Mouse (Mus musculus): ENCODE measurements around the gene Elovl1. TPM values are rescaled to one million over a fixed set of nuclear protein-coding genes. Genes with fewer than 3 reads are reported as not detected.
A peak's percentile ranks its signal among the peaks of the same experiment; 100 is the strongest.

The Elovl1 gene
- polyA plus RNA-seq (2012; ENCODE audit: insufficient read depth, insufficient read length, missing spikeins) = 9.4 and 10.7 TPM in 2 replicates

DNA sequence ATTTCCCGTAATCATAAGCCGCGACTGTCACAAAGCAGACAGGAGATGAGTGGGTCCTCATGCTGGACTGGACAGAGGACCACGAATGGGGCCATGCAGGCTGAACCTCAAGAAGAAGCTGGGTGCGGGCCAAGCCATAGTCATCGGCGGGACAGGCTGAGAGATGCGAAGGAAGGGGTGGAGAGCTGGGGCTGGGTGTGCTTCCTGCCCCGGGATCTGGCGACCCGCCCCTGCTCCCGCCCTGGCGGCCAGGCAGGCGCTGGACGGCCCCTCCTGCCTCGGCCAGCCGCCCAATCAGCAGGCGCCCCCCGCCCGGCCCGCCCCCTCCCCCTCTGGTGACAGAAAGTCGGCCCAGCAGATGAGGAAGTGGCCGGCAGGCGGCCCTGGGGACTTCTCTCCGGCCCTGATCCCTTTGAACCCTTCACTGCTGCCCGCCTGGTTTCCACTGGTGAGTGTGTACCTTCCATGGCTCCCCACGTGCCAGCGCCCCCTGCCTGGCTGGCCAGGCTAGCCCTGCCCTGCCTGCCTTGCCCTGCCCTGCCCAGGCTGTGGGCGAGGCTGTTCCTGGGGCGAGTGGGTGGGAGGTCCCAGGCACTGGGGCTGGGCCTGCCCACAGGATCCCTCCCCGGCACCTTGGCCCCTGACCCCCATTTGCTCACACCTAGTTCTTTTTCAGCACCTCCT lies at the start of gene Elovl1:
TSS of gene Elovl1 (plus strand) at position 326 of the 684 bp plus-strand sequence.
- peak within 1 kb of the TSS; percentile 89 for H3K4me3 ChIP-seq (ENCODE audit: insufficient read depth, low read depth, low read length)
- peak within 1 kb of the TSS; percentile 96 for H3K27ac ChIP-seq (replicated peaks; ENCODE audit: low read depth, low read length)
- H3K4me1 ChIP-seq (ENCODE audit: control insufficient read depth, insufficient read depth, insufficient read length, low read length) = peaks cover 7% of the 10 kb centered on the region; the same call in 1 of the 2 replicates

DNA sequence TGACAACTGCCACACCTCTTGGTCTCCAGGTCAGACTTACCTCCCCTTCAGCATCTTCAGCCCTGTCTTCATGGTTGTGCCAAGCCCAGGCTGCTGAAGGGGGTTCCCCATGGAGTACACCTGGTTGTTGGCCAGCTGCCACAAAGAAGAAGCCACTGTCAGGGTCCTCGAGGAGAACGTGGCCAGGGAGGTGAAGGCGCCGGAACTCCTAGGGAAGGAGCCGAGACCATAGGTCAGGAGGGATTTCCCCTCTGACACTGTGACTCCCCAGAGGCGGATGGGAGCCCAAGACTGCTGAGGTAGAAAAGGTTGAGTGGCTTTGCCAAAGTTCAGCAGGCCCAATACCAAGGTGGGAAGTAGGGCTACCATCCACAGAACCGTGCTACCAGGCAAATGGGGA lies 44.6 kb upstream of the Elovl1 start:
- Histone ChIP-seq H3K4me1 (ENCODE audit: control insufficient read depth, insufficient read depth, insufficient read length, low read length) (no peaks in the 10 kb centered on the region), H3K4me3 (ENCODE audit: insufficient read depth, low read depth, low read length) (no peak overlapping the region)

DNA sequence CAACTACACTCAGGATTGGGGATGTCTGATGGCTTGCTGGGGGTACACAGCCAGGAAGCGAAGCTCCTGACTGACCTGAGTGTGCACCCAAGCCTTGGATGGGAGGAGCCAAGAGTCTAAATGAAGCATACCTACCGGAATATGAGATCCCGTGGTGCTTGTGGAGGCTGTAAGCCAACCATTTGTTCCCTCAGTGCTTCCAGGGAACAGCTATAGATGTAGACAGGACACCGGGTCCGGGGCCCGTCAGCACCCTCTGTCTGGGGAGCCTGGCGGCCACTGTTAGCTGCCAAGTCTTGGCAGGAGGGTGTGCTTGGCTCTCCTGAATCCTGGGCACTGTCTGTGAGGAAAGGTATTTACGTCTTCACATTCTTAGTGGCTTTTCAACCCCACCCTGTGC lies 40.6 kb upstream of the Elovl1 start:
- no peak overlapping the region for H3K27ac ChIP-seq (replicated peaks; ENCODE audit: low read depth, low read length)
- no peaks in the 10 kb centered on the region for H3K4me1 ChIP-seq (ENCODE audit: control insufficient read depth, insufficient read depth, insufficient read length, low read length)
- no peak overlapping the region for H3K4me3 ChIP-seq (ENCODE audit: insufficient read depth, low read depth, low read length)

More for the DNA sequence above, 44.6 kb upstream of the Elovl1 start:
- no peak overlapping the region for H3K27ac ChIP-seq (replicated peaks; ENCODE audit: low read depth, low read length)

DNA sequence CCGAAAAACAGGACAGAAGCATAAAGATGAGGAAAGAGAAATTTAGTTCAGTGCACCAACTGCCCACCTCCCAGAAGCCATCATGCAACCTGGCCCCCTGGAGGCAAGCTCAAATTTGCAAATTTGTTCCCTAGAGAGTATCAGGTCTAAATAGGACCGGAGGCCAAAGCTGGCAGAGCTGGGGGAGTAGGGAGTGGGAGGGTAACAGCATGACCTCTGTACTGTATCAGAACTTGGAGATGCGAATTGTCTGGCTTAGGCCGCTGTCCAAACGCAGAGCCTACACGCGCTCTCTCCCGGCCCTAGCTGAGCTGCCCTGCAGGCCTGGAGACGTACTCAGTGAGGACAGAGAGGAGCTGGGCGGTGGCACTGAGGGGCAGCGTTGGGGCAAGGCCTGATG lies 37.7 kb upstream of the Elovl1 start:
- Histone ChIP-seq H3K4me1 (ENCODE audit: control insufficient read depth, insufficient read depth, insufficient read length, low read length) (no peaks in the 10 kb centered on the region), H3K4me3 (ENCODE audit: insufficient read depth, low read depth, low read length) (no peak overlapping the region), H3K27ac (replicated peaks; ENCODE audit: low read depth, low read length) (no peak overlapping the region)

DNA sequence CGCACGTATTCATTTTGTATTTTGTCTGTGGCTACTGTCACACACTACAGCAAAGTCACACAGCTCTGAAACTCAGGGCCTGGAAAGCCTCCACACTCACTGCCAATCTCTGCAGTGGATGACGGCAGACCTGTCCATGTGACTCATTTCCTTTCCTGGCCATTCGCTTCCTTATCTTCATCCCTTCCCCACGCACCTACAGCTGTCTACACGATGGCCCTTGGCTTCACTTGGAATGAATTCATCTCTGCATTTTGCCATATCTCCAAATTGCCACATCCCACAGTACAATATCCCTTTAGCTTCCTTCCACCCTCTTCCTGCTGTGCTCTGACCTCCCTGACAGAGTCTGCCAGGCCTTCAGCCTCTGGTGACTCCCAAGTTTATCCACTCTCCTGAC lies 33.4 kb upstream of the Elovl1 start:
- Histone ChIP-seq H3K27ac (replicated peaks; ENCODE audit: low read depth, low read length) (no peak overlapping the region), H3K4me1 (ENCODE audit: control insufficient read depth, insufficient read depth, insufficient read length, low read length) (no peaks in the 10 kb centered on the region), H3K4me3 (ENCODE audit: insufficient read depth, low read depth, low read length) (no peak overlapping the region)

DNA sequence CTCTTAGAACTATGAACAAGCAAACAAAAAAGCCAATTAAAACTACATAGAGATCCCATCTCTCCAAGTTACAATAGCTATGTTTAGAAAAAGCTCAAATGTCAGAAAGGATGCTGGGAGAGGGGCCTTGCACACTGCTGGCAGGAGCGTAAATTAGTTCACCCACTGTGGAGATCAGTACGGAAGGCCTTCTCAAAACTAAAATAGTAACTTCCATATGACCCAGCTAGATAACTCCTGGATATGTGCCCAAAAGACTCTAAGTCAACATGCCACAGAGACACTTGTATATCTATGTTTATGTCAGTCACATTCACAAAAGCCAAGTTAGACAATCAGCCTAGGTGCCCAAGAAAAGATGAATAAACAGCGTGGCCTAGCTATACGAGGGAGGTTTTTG lies 32.6 kb upstream of the Elovl1 start:
- no peak overlapping the region for H3K27ac ChIP-seq (replicated peaks; ENCODE audit: low read depth, low read length)

DNA sequence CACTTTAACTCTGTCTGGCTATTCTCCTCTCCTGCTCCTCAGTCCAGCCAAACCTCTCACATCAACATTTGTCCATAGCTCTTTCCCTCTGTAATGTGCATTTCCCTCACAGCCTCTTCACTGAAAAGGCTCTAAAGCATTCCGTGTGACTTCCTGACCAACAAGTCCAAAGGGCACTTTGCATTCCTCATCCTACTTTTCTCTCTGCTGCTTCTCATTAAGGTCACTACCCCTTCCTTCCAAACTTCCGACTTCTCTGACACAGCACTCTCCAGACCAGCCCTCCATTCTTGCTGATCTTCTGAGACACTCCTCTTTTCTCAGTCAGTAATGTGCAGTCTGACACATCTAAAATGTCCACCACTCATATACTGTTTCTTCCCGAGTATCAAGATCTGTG lies 31.5 kb upstream of the Elovl1 start:
- H3K27ac ChIP-seq (replicated peaks; ENCODE audit: low read depth, low read length) = no peak overlapping the region
- H3K4me1 ChIP-seq (ENCODE audit: control insufficient read depth, insufficient read depth, insufficient read length, low read length) = no peaks in the 10 kb centered on the region
- no peak overlapping the region for H3K4me3 ChIP-seq (ENCODE audit: insufficient read depth, low read depth, low read length)

More for the DNA sequence above, 32.6 kb upstream of the Elovl1 start:
- Histone ChIP-seq H3K4me1 (ENCODE audit: control insufficient read depth, insufficient read depth, insufficient read length, low read length) (no peaks in the 10 kb centered on the region), H3K4me3 (ENCODE audit: insufficient read depth, low read depth, low read length) (no peak overlapping the region)

DNA sequence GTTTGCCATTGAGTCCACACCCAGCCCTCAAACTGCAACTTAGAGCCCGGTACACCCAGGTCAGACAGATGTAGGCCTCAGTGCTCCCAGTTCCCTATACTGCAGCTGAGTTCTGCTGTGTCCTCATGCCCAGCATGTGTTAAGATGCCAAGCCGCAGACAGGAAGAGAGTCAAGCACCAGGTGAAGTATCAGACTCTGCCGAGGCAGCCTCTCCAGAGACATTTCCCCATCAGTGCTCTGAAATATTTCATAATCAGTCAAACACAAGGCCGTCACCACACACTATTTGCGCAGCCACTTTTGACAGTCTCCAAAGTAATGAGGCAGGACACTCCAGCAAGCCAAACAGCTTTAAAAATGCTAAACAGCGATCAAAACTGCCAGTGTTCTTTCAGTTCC lies 29.5 kb upstream of the Elovl1 start:
- no peaks in the 10 kb centered on the region for H3K4me1 ChIP-seq (ENCODE audit: control insufficient read depth, insufficient read depth, insufficient read length, low read length)
- H3K4me3 ChIP-seq (ENCODE audit: insufficient read depth, low read depth, low read length) = no peak overlapping the region
- no peak overlapping the region for H3K27ac ChIP-seq (replicated peaks; ENCODE audit: low read depth, low read length)

DNA sequence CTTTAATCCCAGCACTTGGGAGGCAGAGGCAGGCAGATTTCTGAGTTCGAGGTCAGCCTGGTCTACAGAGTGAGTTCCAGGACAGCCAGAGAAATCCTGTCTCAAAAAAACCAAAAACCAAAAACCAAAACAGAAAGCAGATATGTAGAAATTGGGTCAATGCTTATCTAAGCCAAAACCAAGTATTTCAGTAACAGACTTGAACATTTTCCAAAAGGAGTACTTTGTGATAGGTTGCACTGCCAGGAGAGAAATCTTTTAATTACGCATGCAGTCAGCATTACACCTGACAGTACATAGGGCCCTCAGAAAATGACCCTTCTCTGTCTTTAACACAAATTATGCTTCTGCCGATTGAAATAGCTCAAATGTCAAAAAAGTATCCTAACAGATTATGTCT lies 26.5 kb upstream of the Elovl1 start:
- Histone ChIP-seq H3K4me1 (ENCODE audit: control insufficient read depth, insufficient read depth, insufficient read length, low read length) (no peaks in the 10 kb centered on the region), H3K4me3 (ENCODE audit: insufficient read depth, low read depth, low read length) (no peak overlapping the region), H3K27ac (replicated peaks; ENCODE audit: low read depth, low read length) (no peak overlapping the region)

DNA sequence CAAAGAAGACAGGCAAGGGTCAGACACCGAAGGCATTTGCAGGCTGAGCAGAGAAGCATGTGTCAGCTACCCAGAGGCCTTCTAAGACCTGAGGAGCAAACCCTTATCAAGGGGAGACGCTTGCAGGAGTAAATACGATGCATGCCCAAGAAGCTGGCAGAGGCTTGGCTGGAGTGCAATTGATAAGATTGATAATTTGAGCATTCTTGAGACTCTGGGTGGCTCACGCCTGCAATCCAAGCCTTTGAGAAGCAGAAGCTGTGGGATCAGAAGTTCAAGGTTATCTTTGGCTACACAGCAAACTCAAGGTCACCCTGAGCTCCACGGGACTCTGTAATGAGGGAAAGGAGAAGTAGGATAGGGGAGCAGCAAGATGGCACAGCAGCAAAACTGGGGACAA lies 26.0 kb upstream of the Elovl1 start:
- no peak overlapping the region for H3K27ac ChIP-seq (replicated peaks; ENCODE audit: low read depth, low read length)
- H3K4me3 ChIP-seq (ENCODE audit: insufficient read depth, low read depth, low read length) = no peak overlapping the region

DNA sequence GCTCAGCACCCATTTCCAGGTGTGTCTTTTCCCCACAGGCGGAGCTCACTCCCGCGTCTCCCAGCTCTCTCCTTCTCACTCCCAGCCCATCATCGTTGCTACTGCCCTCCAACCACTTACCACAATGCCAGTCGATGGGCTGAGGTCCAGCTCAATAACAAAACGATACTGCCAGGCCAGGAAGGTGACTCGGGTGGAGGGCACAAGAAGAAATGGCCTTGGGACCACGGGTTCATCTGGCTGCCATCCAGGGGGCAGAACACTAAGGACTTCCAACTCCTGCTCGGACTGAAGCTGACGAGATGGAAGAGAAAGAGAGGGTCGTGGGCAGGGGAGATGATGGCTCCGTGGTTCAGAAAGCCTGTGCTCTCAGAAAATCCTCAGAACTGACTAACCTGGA lies 25.2 kb upstream of the Elovl1 start:
- Histone ChIP-seq H3K4me1 (ENCODE audit: control insufficient read depth, insufficient read depth, insufficient read length, low read length) (no peaks in the 10 kb centered on the region), H3K27ac (replicated peaks; ENCODE audit: low read depth, low read length) (no peak overlapping the region), H3K4me3 (ENCODE audit: insufficient read depth, low read depth, low read length) (no peak overlapping the region)

More for the DNA sequence above, 26.0 kb upstream of the Elovl1 start:
- no peaks in the 10 kb centered on the region for H3K4me1 ChIP-seq (ENCODE audit: control insufficient read depth, insufficient read depth, insufficient read length, low read length)

DNA sequence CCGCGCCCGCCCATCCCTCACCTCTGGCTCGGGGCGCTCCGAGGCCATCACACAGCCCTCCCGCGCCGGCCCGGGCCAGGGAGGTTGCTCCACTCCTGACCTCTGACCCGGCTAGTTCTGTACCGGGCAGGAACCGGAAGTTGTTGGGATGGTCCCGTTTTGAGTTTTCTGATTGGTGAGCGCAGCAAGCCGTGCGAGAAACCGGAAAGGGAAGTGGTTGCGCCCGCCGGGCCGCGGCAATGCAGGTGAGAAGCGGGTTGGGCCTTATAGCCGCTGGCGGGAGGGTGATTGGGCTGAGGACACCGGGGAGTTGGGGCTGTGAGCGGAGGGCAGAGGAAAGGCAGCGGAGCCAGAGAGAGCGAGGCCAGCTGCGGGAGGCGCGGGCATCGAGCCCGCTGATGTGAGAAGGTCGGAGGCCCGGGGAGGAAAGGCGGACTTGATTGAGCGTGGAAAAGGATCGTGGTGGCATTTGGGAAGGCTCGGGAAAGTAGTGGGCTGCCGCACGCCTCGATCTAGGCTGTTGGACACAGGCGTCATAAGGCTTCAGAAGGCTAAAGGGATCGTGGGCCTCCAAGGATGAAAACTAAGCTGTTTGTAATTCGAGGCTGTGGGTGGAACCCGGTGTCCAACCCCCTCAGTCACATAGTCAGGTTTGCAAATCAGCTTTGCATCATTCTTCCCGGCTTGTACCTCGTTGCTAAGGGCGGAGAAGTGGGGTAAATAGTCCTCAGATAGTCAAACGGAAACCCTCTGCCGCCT lies 18.6 kb upstream of the Elovl1 start, which contains the start of the genes Szt2 and Med8:
TSS of gene Szt2 (minus strand) at position 132 of the 759 bp plus-strand sequence.
TSS of gene Med8 (plus strand) at position 196 of the 759 bp plus-strand sequence.
- Histone ChIP-seq H3K4me3 (ENCODE audit: insufficient read depth, low read depth, low read length) (peak within 1 kb of the TSS; percentile 95), H3K27ac (replicated peaks; ENCODE audit: low read depth, low read length) (peak within 1 kb of the TSS; percentile 74), H3K4me1 (ENCODE audit: control insufficient read depth, insufficient read depth, insufficient read length, low read length) (peaks cover 9% of the 10 kb centered on the region; the same call in 1 of the 2 replicates)

DNA sequence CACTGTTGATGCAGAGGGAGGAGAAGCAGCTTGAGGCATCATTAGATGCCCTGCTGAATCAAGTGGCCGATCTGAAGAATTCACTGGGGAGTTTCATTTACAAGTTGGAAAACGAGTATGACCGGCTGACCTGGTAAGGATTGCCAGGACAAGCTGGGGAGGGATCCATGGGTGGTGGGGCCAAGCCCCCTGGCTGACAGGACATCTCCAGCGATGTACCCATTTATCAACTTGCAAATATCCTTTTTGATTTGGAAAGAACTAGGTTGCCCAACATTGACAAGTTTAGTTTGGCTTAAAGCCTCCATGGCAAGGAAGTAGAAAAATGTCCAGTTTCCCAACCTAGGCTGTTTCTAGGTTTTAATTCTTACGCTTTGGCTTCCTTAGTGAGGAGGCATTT lies 17.0 kb upstream of the Elovl1 start:
- peak overlapping the region; percentile 6; the same call in 1 of the 2 replicates for H3K4me3 ChIP-seq (ENCODE audit: insufficient read depth, low read depth, low read length)
- H3K4me1 ChIP-seq (ENCODE audit: control insufficient read depth, insufficient read depth, insufficient read length, low read length) = peaks cover 9% of the 10 kb centered on the region; the same call in 1 of the 2 replicates

DNA sequence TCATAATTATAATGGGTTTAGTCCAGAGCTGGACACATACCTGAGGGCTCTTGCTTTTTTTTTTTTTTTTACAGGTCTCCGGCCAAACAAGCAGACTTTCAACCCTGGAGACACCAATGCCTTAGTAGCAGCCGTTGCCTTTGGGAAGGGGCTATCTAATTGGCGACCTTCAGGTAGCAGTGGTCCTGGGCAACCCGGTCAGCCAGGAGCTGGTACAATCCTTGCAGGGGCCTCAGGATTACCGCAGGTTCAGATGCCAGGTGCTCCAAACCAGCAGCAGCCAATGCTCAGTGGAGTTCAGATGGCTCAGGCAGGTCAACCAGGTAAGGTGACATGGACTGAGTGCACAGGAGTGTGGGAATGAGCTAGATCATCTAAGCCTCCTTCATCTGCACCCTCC lies 14.3 kb upstream of the Elovl1 start:
- Histone ChIP-seq H3K4me1 (ENCODE audit: control insufficient read depth, insufficient read depth, insufficient read length, low read length) (peaks cover 6% of the 10 kb centered on the region; the same call in 1 of the 2 replicates), H3K4me3 (ENCODE audit: insufficient read depth, low read depth, low read length) (no peak overlapping the region), H3K27ac (replicated peaks; ENCODE audit: low read depth, low read length) (no peak overlapping the region)

More for the DNA sequence above, 17.0 kb upstream of the Elovl1 start:
- H3K27ac ChIP-seq (replicated peaks; ENCODE audit: low read depth, low read length) = no peak overlapping the region

DNA sequence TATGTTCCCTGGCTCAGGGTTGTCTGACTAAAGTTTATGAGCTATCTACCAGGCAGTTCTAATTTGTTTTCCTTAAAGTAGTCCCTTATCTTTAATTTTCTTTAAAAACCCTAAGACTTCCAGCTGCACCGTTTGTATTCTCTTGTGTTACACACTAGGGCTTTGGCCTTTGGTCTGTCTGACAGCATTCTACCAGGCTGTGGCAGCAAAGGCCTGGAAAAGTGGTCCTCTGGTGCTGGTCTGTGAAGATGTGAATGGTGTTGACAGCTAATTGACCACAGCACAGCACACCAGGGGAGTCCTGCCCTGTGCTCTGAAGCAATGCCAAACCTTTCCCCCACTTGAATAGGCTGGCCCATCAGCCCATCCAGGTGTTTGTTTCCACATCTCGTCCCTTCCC lies 12.1 kb upstream of the Elovl1 start:
- Histone ChIP-seq H3K4me1 (ENCODE audit: control insufficient read depth, insufficient read depth, insufficient read length, low read length) (no peaks in the 10 kb centered on the region), H3K27ac (replicated peaks; ENCODE audit: low read depth, low read length) (no peak overlapping the region), H3K4me3 (ENCODE audit: insufficient read depth, low read depth, low read length) (no peak overlapping the region)

Measured in brown adipose tissue, adult 24 weeks (tissue).